Mouse (Mus musculus) forebrain, embryonic 15.5 days (tissue): ENCODE data around the gene Fam122a. TPM values are rescaled to one million over a fixed set of nuclear protein-coding genes. Genes with fewer than 3 reads are reported as not detected.

ENCODE experiments used
- ATAC-seq: fragments of 200-750 bp; cut with Nextera tagmentation; replicated peaks from 2 replicates; pipeline ENCODE4 v1.8.0; 2017; ENCODE audit warnings: mild to moderate bottlenecking, moderate TSS enrichment, moderate library complexity
- H3K27ac ChIP-seq: fragments of 300-500 bp; sonication (generic); replicated peaks from 2 replicates; pipeline ENCODE4 v1.5.1; 2015; ENCODE audit warnings: mild to moderate bottlenecking, inconsistent platforms
- H3K27me3 ChIP-seq: fragments of 300-500 bp; sonication (generic); 2 replicates; pipeline ENCODE4 v1.6.1; 2015; ENCODE audit warnings: inconsistent platforms
- H3K36me3 ChIP-seq: fragments of 300-500 bp; sonication (generic); 2 replicates; pipeline ENCODE4 v1.6.1; 2015; ENCODE audit warnings: mild to moderate bottlenecking, inconsistent platforms
- H3K4me1 ChIP-seq: fragments of 300-500 bp; sonication (generic); 2 replicates; pipeline ENCODE4 v1.6.1; 2015; ENCODE audit warnings: inconsistent platforms
- H3K4me2 ChIP-seq: fragments of 300-500 bp; sonication (generic); replicated peaks from 2 replicates; pipeline ENCODE4 v1.6.1; 2015; ENCODE audit warnings: mild to moderate bottlenecking, inconsistent platforms
- H3K4me3 ChIP-seq: fragments of 300-500 bp; sonication (generic); 2 replicates; pipeline ENCODE4 v1.5.1; 2015; ENCODE audit warnings: mild to moderate bottlenecking, inconsistent platforms
- H3K9ac ChIP-seq: fragments of 300-500 bp; sonication (generic); replicated peaks from 2 replicates; pipeline ENCODE4 v1.6.1; 2015; ENCODE audit warnings: mild to moderate bottlenecking, inconsistent platforms
- H3K9me3 ChIP-seq: fragments of 300-500 bp; sonication (generic); 2 replicates; pipeline ENCODE4 v1.6.1; 2016; ENCODE audit warnings: inconsistent platforms
- WGBS: fragments of 180-500 bp; shearing (Covaris S2); methylation state at CpG from one replicate; pipeline ENCODE4 v1.1.7; 2015; ENCODE audit warnings: mixed read lengths; 5-methylcytosine and 5-hydroxymethylcytosine counted together
- polyA plus RNA-seq: library from polyadenylated mRNA; unstranded; fragments of >200 nt; fragmentation: Nextera tagmentation; extraction: Ambion mirVana; gene quantifications from 2 replicates; pipeline ENCODE4 v1.2.1, GENCODE M21; 2015

Gene Fam122a
- polyA plus RNA-seq, 1 experiment from 2014 or later, result 57.7 TPM

- no peak overlapping the region for H3K4me3 ChIP-seq
- ATAC-seq, result no peak
- H3K9ac ChIP-seq, result no peak overlapping the region
- WGBS, result 93% methylated on average over 7 of the region's 7 CpGs
- H3K4me2 ChIP-seq, result no peak overlapping the region
- no peaks in the 10 kb centered on the region for H3K9me3 ChIP-seq
- H3K4me1 ChIP-seq, result peaks cover 12% of the 10 kb centered on the region
- H3K36me3 ChIP-seq, result no peaks in the 10 kb centered on the region
- H3K27ac ChIP-seq, result no peak overlapping the region
- no peaks in the 10 kb centered on the region for H3K27me3 ChIP-seq
These were observed 34.8 kb upstream of the Fam122a start for GRCm38 (mm10) chr19:24511939-24512338.

GRCm38 (mm10) chr19:24509391-24509790, 32.2 kb upstream of the Fam122a start:
- no peak for ATAC-seq
- Histone ChIP-seq H3K9ac (no peak overlapping the region), H3K9me3 (no peaks in the 10 kb centered on the region), H3K27me3 (no peaks in the 10 kb centered on the region), H3K4me1 (peaks cover 12% of the 10 kb centered on the region), H3K27ac (no peak overlapping the region), H3K4me2 (no peak overlapping the region), H3K36me3 (no peaks in the 10 kb centered on the region), H3K4me3 (no peak overlapping the region)
- WGBS, result 70% methylated on average over 6 of the region's 6 CpGs

GRCm38 (mm10) chr19:24508087-24508767, 31.1 kb upstream of the Fam122a start:
- Histone ChIP-seq H3K4me1 (peaks cover 12% of the 10 kb centered on the region), H3K27ac (no peak overlapping the region)
- 15% methylated on average over 13 of the region's 13 CpGs for WGBS

DNA sequence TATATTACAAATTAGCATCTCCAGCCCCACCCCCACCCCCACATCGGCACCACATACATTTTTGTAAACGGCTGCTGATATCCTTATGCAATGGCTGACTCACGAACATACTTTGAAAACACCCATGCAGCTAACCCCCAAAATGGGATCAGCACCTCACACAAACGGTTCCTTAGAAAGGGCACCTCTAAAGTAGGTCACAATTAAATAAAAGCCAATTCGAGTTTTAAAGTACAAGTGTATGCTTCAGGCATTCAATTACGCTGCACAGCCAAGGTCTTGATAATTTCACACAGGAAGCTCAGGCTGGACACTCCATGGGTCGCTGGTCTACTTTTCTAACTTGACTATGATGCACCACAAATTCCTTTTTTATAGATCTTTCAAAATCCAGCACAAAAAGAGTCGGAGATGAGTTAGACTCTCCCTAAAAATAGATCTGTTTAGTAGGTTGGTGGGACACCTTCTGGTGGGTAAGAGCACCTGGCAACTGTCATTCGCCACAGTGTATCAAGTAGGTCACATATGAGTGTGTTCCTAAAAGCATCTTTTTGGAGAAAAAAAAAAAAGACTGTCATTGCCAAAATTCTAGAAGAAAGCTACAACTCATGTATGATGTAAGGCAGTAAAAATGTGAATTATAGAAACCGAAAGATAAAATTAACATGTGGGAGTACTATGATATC, 25.7 kb upstream of the Fam122a start:
- Histone ChIP-seq H3K9me3 (no peaks in the 10 kb centered on the region), H3K9ac (no peak overlapping the region), H3K4me2 (no peak overlapping the region), H3K27me3 (no peaks in the 10 kb centered on the region), H3K27ac (no peak overlapping the region), H3K36me3 (no peaks in the 10 kb centered on the region), H3K4me3 (no peak overlapping the region), H3K4me1 (peaks cover 4% of the 10 kb centered on the region; the same call in 1 of the 2 replicates)
- no peak for ATAC-seq
- 84% methylated on average over 10 of the region's 10 CpGs for WGBS

More at GRCm38 (mm10) chr19:24508087-24508767, 31.1 kb upstream of the Fam122a start:
- H3K9me3 ChIP-seq, result no peaks in the 10 kb centered on the region
- no peak overlapping the region for H3K9ac ChIP-seq
- no peak overlapping the region for H3K4me2 ChIP-seq
- ATAC-seq, result no peak
- H3K4me3 ChIP-seq, result no peak overlapping the region
- H3K36me3 ChIP-seq, result no peaks in the 10 kb centered on the region
- H3K27me3 ChIP-seq, result no peaks in the 10 kb centered on the region

GRCm38 (mm10) chr19:24501525-24501924, 24.4 kb upstream of the Fam122a start:
- Histone ChIP-seq H3K4me1 (no peaks in the 10 kb centered on the region), H3K36me3 (no peaks in the 10 kb centered on the region), H3K4me3 (no peak overlapping the region), H3K27ac (no peak overlapping the region), H3K9ac (no peak overlapping the region), H3K9me3 (no peaks in the 10 kb centered on the region), H3K27me3 (no peaks in the 10 kb centered on the region), H3K4me2 (no peak overlapping the region)
- no peak for ATAC-seq

DNA sequence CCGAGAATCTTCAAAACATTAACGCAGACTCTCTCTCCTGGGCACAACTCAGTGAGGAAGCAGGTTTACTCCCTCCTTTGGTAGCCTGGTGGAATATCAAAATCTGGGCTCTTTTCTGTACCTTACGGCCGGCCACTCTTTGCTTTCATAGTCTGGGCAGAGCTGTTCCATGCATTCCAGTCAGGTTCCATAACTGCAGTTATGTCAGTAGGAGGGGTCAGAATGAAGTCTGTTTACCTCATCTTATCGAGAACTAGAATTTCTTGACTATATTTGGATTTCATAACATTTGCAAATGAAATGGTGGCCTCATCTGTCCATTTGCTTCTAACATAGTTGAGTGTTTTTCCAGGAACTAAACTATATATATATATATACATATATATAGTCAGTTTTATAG, 23.3 kb upstream of the Fam122a start:
- Histone ChIP-seq H3K36me3 (no peaks in the 10 kb centered on the region), H3K4me2 (no peak overlapping the region), H3K9me3 (no peaks in the 10 kb centered on the region), H3K4me1 (no peaks in the 10 kb centered on the region), H3K27me3 (no peaks in the 10 kb centered on the region), H3K9ac (no peak overlapping the region), H3K27ac (no peak overlapping the region), H3K4me3 (no peak overlapping the region)
- 87% methylated on average over 5 of the region's 5 CpGs for WGBS
- no peak for ATAC-seq

GRCm38 (mm10) chr19:24499291-24499690, 22.1 kb upstream of the Fam122a start:
- H3K36me3 ChIP-seq, result no peaks in the 10 kb centered on the region
- H3K4me2 ChIP-seq, result no peak overlapping the region
- no peak overlapping the region for H3K4me3 ChIP-seq
- no peak overlapping the region for H3K9ac ChIP-seq
- no peaks in the 10 kb centered on the region for H3K4me1 ChIP-seq
- no peak overlapping the region for H3K27ac ChIP-seq
- no peak for ATAC-seq
- WGBS, result 75% methylated on average over 3 of the region's 3 CpGs
- H3K27me3 ChIP-seq, result no peaks in the 10 kb centered on the region
- H3K9me3 ChIP-seq, result no peaks in the 10 kb centered on the region

GRCm38 (mm10) chr19:24493887-24494286, 16.7 kb upstream of the Fam122a start:
- no peak overlapping the region for H3K4me2 ChIP-seq
- no peaks in the 10 kb centered on the region for H3K36me3 ChIP-seq
- no peak for ATAC-seq
- no peak overlapping the region for H3K4me3 ChIP-seq
- no peaks in the 10 kb centered on the region for H3K27me3 ChIP-seq
- H3K27ac ChIP-seq, result no peak overlapping the region
- H3K4me1 ChIP-seq, result no peaks in the 10 kb centered on the region
- H3K9me3 ChIP-seq, result no peaks in the 10 kb centered on the region
- H3K9ac ChIP-seq, result no peak overlapping the region
- WGBS, result 90% methylated on average over 4 of the region's 4 CpGs

GRCm38 (mm10) chr19:24491824-24492223, 14.7 kb upstream of the Fam122a start:
- H3K4me2 ChIP-seq, result no peak overlapping the region

DNA sequence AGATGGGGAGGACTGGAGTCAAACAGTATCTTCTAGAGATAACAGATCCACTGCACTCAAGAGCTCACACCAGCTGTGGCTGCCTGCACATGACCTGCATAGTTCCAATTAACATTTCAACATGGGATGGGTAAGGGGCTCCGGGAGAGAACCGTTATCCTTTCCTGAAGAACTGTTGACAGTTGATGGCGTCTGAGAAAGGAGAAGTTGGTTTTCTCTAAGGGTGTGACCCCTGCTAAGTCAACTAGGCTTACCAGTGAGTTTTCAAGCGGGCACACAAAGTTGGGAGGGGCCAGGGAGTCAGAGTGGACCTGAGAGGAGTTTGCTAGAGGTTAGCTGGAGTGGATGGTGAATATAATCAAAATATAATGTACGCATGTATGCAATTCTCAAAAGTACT, 13.1 kb upstream of the Fam122a start:
- no peaks in the 10 kb centered on the region for H3K9me3 ChIP-seq
- H3K27ac ChIP-seq, result no peak overlapping the region
- no peaks in the 10 kb centered on the region for H3K36me3 ChIP-seq
- no peak overlapping the region for H3K4me3 ChIP-seq
- H3K27me3 ChIP-seq, result no peaks in the 10 kb centered on the region
- ATAC-seq, result no peak
- WGBS, result 77% methylated on average over 5 of the region's 5 CpGs
- H3K9ac ChIP-seq, result no peak overlapping the region
- H3K4me2 ChIP-seq, result no peak overlapping the region
- no peaks in the 10 kb centered on the region for H3K4me1 ChIP-seq

More at GRCm38 (mm10) chr19:24491824-24492223, 14.7 kb upstream of the Fam122a start:
- Histone ChIP-seq H3K27me3 (no peaks in the 10 kb centered on the region), H3K4me3 (no peak overlapping the region), H3K4me1 (no peaks in the 10 kb centered on the region), H3K36me3 (no peaks in the 10 kb centered on the region), H3K27ac (no peak overlapping the region), H3K9ac (no peak overlapping the region), H3K9me3 (no peaks in the 10 kb centered on the region)
- 11% methylated on average over 3 of the region's 3 CpGs for WGBS
- ATAC-seq, result no peak

- Histone ChIP-seq H3K4me3 (no peak overlapping the region), H3K9me3 (no peaks in the 10 kb centered on the region), H3K27ac (no peak overlapping the region), H3K4me2 (no peak overlapping the region), H3K9ac (no peak overlapping the region), H3K4me1 (no peaks in the 10 kb centered on the region), H3K36me3 (no peaks in the 10 kb centered on the region), H3K27me3 (no peaks in the 10 kb centered on the region)
- no peak for ATAC-seq
- WGBS, result 80% methylated on average over 8 of the region's 8 CpGs
These were observed 9.5 kb upstream of the Fam122a start for GRCm38 (mm10) chr19:24486433-24487296.

- Histone ChIP-seq H3K27me3 (no peaks in the 10 kb centered on the region), H3K9me3 (no peaks in the 10 kb centered on the region), H3K27ac (no peak overlapping the region), H3K4me3 (no peak overlapping the region), H3K4me2 (no peak overlapping the region), H3K4me1 (no peaks in the 10 kb centered on the region), H3K9ac (no peak overlapping the region), H3K36me3 (no peaks in the 10 kb centered on the region)
- WGBS, result 26% methylated on average over 3 of the region's 4 CpGs
- no peak for ATAC-seq
These were observed 7.5 kb upstream of the Fam122a start for GRCm38 (mm10) chr19:24484612-24485194.
